Mouse (Mus musculus) embryonic fibroblast, embryonic 13.5 days (primary cell): ENCODE measurements at regions not wholly inside any gene's neighbourhood (a gene's known extent, or its start where the extent isn't known, plus 50 kb on each side); places are given as distances from the start of the nearest gene placed in this dataset.

Experiments
- CTCF ChIP-seq: IDR thresholded peaks from 2 replicates; pipeline ENCODE4 v1.5.1; 2011; ENCODE audit warnings: mild to moderate bottlenecking, control low read depth, low read length, moderate library complexity, borderline replicate concordance; ENCODE audit not compliant: insufficient read depth
- POLR2A ChIP-seq: IDR thresholded peaks from 2 replicates; pipeline ENCODE4 v1.6.1; 2011; ENCODE audit warnings: low read depth, mild to moderate bottlenecking, control low read depth, low read length, moderate library complexity

DNA sequence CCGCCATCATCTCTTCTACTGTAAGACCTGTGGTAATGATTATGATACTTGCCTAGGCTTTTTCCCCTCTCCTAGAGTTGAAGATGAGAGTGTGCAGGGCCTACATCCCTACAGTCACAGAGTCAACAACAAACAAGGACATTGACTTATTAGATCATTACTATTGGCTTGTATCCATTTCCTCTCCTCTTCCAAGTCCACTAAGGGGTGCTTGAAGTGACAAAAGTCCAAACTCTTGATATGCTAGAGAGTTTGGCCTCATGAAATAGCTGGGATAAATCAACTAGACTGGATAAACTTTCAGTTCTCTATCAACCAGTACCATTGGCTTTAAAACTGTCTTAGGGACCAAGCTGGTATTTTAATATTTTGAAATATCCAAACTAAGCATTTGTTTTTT lies 165.7 kb upstream of the Ap5m1 start:
- TF ChIP-seq CTCF (no peak), POLR2A (no peak)
